Mouse (Mus musculus): ENCODE results near the gene Tmem220.

Gene Tmem220

GRCm38 (mm10) chr11:67062726-67063125 lies 37.8 kb downstream of the Tmem220 start:
- no peak for DNase-seq (ENCODE audit: low spot score)

DNA sequence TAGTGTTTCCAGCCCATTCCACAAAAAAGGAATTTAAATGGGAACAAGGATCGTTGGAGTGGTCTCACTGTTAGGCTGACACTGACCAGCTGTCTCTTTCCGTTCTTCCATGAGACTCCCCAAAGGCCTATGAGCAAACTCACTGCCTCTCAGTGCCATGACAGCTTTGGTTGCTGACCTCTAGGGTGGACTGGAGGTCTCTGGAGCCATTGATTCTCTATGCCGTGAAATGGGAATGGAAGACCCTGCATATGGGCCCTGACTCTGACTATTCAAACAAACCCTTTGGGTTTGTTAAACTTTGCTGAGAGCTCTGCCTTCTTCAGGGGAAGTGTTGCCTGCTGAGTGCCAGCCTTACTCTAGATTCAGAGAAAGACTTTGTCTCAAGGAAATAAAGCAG lies 42.8 kb downstream of the Tmem220 start:
- no peak for DNase-seq (ENCODE audit: low spot score)

DNA sequence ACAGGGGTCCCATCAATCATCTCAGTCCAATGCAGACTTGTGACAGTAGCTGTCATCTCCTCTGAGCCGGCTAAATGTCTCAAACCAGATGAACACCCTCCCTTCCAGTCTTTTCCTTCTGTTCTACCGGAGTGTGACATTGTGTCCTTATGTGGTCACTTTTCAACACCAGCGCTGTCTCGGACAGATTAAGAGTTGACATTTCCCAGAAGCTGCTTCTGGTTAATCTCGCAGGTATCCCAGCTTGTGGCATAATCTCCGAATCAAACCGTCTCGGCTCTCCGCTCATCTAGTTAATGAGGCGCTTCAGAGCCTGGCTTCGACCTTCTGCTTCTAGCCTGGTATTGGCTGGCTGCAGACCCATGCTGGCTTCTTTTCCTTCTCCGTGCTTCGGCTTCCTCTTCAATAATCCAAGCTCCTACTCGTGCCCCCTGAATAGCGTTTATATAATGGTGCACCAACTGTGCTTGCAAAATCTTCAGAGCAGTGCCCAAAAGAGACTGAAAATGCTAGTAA lies 47.7 kb downstream of the Tmem220 start:
- DNase-seq (ENCODE audit: low spot score) = no peak

DNA sequence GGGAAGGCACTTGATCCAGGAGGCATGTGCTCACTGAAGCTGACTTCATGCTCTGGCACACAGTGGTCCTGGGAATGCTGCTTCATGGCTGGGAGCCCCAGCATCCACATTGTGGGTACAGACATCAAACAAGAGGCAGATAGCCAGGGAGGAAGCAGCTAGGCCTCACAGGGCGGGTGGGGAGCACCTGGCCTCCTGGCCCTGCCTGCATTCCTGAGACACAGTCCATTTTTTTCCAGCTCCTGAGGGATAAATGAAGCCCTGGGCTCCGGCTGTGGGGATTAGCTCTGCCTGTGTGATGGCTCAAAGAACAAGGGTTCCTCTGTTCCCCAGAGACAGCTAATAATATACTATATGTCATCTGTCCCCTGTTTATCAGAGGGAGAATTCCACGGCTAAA lies 50.1 kb downstream of the Tmem220 start:
- DNase-seq (ENCODE audit: low spot score) = no peak

DNA sequence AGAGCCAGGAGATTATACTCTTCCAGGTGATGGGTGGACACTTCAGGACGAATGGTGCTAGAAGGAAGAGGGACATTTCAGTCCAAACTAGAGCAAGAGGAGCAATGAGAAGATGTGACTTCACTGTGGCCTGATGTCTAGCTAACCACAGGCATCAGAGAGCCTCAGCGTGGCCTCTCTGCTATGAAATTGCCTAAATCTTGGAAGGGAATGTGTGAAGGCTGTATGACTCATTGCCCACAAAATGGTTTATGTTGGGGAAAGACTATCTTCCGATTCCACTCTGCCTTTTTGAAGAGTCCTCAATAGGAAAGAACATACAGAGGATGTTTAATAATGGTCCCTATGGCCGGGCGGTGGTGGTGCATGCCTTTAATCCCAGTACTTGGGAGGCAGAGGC lies 51.8 kb downstream of the Tmem220 start:
- DNase-seq (ENCODE audit: low spot score) = no peak

DNA sequence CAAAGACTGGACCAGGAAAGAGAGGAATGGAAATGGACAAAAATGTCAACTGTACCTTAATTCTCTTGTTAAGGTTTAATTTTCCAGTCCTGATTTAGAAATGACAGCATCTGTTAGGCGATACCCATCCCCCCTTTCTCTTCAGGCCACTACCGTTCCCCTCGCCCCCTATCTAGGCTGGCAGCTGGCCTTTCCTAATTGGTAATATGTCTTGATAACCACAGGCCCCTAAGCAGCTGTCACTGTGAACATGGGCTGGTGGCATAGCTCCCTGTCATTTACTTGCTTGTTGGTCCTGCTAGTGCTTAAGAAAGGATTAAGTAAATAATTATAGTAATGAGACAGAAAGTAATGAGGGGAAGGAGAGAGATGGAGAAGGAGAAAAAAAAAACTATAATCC lies 52.5 kb downstream of the Tmem220 start:
- DNase-seq (ENCODE audit: low spot score) = no peak

- no peak for DNase-seq (ENCODE audit: low spot score)
Observed at GRCm38 (mm10) chr11:67078000-67078399, 53.0 kb downstream of the Tmem220 start, which contains the start of gene Myh3. TSS of gene Myh3 (plus strand) at chr11:67078300.

DNA sequence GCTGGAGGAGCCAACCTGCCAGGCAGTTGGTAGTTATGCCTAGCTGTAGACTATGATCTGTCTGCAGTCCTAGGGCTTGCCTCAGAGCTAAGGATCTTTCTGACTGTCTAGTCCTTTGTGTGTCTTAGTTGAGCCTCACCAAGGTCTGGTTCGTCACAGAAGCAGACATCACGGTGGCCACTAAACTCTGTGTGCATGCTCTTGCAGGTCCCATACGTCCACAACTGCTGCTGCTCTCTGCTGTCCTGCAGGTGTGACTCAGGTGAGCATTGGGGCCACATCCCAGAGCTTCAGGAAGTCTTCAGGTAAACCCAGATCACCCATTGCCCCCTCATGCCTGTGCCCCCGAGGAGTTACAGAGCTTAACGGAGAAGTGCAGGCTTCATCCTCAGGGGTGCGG lies 53.9 kb downstream of the Tmem220 start:
- DNase-seq (ENCODE audit: low spot score) = no peak

- no peak for DNase-seq (ENCODE audit: low spot score)
Observed at GRCm38 (mm10) chr11:67079740-67080139, 54.8 kb downstream of the Tmem220 start.

DNA sequence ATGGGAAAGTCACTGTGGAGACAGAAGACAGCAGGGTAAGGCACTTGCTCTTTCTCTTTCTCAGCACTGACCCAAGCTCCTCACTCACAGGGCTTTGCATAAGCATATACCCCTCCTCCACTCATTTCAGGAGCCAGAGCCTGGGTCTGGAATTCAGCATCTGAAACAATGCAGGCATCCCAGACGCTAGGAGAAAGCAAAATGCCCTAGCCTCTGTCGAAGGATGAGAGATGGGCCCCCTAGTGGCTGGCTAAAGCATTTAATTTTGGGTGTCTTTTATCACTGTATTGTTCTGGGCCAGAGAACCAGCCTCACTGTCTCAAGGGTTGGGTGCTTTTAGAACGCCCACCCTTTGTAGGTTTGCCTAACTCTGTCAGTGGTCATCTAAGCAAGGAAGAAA lies 55.2 kb downstream of the Tmem220 start:
- DNase-seq (ENCODE audit: low spot score) = peak; percentile 64

- peak; percentile 49 for DNase-seq (ENCODE audit: low spot score)
Observed at GRCm38 (mm10) chr11:67081125-67081649, 56.2 kb downstream of the Tmem220 start.

- no peak for DNase-seq (ENCODE audit: low spot score)
Observed at GRCm38 (mm10) chr11:67082188-67082587, 57.2 kb downstream of the Tmem220 start.

GRCm38 (mm10) chr11:67082793-67083192 lies 57.8 kb downstream of the Tmem220 start:
- DNase-seq (ENCODE audit: low spot score) = no peak

DNA sequence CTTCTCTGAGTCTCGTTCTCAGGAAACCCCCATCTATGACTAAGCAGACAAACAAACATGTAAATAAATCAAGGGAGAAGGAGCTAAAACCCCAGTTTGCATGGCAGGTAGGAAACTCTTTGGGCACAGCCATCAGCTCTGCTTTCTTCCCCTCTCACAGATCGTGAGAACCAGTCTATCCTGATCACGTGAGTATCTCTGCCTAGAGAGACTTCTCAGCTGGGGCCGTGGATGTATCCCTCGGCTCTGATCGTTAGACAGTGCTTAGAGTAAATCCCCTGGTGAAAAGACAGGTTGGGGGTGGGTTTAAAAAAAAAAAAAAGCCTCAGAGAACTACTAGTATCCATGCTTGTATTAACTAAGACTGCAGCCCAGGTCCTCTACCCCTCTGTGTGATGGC lies 58.3 kb downstream of the Tmem220 start:
- DNase-seq (ENCODE audit: low spot score) = no peak

GRCm38 (mm10) chr11:67083712-67084340 lies 58.9 kb downstream of the Tmem220 start:
- DNase-seq (ENCODE audit: low spot score) = no peak

All from urinary bladder, postnatal 14 days (tissue).